Mouse (Mus musculus) liver (tissue): ENCODE measurements around the gene Chia1.
"Not testable (repeated sequence)": the region's sequence is repeated elsewhere in the genome, so short reads cannot be mapped to it uniquely, and the experiment has no call there.

Source experiments
- DNase-seq: peaks from one replicate; pipeline ENCODE4 v3.0.0-alpha.2; 2020; ENCODE audit warnings: mixed read lengths

Chia1 gene

DNA sequence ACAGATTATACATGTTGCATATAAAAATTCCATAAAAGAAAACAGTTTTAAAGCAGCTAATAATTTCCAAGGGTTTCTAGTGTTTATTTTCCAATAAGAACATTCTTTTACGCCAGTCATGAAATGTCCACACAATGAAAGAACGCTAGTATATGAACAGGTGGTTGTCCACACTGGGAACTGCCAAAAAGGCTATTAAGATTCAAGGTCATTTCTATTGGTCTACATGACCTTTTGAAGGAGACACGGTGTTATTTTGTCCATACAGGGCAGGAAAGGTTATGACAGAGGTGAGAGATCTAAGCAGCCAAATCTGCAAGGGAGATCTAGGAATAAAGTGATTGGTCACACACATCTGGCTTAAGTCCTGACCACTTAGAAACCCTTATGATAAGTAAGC, at the start of gene Chia1:
Chia1 (plus strand) TSS at position 301 of the 400 bp plus-strand sequence.
- no peak for DNase-seq

DNA sequence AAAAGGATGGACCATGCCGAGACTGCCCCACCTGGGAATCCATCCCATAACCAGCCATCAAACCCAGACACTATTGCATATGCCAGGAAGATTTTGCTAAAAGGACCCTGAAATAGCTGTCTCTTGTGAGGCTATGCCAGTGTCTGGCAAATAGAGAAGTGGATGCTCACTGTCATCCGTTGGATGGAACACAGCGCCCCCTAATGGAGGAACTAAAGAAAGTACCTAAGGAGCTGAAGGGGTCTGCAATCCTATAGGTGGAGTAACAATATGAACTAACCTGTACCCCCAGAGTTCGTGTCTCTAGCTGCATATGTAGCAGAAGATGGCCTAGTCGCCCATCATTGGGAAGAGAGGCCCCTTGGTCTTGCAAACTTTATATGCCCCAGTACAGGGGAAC, 45.3 kb upstream of the Chia1 start:
- DNase-seq: not testable (repeated sequence)

DNA sequence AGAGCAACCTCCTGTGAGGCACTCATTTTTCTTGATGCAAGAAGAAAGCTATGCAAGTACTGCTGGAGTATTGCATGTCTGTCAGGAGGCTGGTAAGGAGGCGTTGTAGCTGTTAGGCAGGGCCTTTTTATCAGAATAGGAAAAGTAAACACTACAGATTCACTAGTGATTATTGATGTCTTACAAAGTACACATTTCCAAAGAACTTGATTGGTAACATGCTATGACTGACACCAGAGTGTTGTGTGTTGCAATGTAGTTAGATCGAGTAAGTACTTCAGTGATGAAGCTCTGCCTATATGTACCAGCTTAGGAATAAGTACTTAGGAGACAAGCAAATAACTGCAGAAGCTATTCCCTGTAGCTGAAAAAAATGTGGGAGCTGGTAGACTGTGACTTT, 42.0 kb upstream of the Chia1 start:
- DNase-seq: no peak

DNA sequence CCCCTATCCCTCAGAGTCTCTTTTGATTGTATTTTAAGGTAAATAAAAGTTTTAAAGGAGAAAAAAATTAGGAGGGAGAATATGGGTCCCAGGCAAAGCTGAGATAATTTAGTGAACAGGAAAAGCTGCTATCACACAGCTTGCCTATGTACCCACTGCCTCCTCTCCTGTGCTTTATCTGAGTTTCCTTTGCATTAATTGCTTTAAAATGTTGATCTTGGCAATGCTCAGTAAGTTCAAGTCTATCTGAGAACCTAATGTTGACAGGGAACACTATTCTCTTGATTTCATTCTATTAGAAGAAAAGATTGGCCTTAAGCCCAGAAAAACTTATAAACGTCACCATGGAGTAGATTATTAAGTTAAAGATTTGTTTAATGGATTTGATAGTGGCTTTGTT, 38.2 kb upstream of the Chia1 start:
- no peak for DNase-seq

DNA sequence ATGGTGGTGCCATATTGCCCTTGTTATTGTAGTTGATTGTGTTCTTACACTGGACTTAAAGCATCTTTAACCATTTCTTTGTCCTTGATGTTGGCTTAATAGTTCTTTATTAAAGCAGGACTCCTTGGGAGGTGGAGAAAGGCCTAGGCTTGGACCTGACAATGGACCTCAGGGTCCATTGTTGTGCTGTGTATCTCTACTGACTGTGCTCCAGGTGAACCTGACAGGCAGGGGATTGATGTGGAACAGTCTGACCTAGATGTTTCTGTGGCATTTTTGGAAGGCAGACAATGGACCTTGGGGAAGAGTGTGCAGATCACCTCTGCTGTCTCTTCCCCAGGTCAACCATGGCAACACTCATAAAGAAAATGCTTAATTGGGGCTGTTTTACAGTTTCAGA, 14.0 kb downstream of the Chia1 start:
- no peak for DNase-seq

DNA sequence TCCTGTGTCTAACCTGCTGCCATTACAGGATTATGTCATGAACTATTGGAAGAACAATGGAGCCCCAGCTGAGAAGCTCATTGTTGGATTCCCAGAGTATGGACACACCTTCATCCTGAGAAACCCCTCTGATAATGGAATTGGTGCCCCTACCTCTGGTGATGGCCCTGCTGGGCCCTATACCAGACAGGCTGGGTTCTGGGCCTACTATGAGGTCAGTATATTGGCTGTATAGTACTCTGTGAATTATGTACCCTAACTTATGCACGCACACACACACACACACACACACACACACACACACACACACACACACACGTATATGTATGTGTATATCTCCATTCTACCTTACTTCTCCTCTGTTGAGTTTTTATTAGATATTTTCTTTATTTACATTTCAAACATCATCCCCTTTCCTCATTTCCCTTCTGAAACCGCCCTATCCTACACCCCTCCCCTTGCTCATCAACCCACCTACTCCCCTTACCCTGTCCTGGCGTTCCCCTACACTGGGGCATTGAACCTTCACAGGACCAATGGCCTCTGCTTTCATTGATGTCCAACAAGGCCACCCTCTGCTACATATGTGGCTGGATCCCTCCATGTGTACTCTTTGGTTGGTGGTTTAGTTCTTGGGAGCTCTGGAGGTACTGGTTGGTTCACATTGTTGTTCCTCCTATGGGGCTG, 15.9 kb downstream of the Chia1 start:
- DNase-seq: no peak

DNA sequence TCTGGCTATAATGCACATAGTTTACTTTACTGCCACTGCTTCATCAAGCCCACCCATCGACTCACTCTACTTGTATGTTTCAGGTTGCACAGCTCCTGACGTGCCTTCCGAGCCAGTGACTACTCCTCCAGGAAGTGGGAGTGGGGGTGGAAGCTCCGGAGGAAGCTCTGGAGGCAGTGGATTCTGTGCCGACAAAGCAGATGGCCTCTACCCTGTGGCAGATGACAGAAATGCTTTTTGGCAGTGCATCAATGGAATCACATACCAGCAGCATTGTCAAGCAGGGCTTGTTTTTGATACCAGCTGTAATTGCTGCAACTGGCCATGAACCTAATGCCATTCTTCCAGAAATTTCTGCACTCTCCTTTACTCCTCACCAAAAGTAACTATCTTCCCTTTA, 18.7 kb downstream of the Chia1 start:
- no peak for DNase-seq

DNA sequence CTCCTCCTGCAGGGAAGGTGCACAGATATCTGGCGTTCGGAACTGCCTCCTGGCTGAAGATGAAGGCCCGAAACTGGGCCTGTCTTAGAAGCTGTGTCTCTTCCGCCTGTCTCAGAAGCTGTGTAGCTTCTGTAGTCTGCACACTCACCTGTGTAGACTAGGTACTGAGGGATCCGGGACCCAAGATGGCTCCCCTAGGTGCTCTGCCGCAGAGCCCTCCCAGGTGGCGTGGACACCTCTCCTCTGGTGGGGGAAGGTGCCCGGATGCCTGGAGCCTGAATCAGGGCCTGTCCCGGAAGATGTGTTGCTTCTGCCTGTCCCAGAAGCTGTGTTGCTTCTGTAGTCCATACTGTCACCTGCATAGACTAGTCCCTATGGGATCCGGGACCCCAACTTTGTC, 31.1 kb downstream of the Chia1 start:
- DNase-seq: no peak

DNA sequence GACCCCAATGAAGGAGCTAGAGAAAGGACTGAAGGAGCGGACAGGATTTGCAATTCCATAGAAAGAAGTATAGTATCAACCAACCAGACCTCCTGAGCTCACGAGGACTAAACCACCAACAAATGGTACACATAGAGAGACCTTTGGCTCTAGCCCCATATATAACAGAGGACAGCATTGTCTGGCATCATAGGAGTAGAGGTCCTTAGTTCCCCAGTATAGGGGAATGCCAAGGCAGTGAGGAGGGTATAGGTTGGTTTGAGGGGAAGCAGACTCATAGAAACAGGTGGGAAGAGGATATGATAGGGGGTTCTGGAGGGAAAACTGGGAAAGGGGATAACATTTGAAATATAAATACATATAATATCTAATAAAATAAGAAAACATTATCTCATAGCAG, 41.4 kb downstream of the Chia1 start:
- DNase-seq: no peak

DNA sequence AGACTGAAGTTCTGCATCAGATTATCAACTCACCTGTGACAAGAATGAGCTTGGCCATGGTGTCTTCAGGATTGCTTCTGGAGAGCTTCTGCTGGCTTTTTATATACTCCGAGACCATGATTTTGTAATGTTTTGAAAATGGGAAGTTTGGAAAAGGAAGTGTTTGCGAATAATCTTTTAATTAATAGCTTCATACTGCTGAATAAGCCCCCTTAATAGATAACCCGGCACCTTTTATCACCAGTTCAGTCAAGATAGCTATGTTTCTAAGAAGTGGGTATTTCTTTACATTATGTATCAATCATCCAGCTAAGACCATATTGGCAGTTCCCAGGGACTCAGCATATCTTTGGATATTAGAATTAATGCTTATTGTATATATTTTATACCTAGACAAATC, 54.4 kb downstream of the Chia1 start, which contains the start of gene Chil3:
Chil3 (minus strand) TSS at position 101 of the 400 bp plus-strand sequence.
- no peak for DNase-seq

DNA sequence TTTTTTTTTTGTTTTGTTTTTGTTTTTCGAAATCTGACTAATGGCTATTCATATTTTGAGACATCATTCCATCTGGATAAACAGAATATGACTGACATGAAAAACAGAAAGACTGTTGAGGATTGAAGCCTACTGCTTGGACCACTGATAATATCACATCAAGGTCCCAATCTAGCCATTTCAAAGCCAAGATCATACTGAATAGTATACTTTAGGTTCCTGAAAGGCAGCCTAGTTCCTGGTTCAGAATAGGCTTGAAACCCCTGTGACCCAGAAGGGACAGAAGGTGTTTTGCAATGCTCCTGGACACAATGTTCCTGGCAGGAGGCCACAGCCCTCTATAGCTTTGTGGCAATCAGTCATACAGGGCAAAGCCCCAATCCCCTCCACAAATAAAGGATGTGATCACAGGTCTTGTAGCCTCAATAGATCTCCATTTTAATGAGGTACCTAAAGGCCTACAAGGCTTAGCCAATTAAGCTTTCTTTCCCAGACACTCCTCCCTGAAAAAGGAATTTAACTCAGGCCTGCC, 57.6 kb downstream of the Chia1 start:
- no peak for DNase-seq

DNA sequence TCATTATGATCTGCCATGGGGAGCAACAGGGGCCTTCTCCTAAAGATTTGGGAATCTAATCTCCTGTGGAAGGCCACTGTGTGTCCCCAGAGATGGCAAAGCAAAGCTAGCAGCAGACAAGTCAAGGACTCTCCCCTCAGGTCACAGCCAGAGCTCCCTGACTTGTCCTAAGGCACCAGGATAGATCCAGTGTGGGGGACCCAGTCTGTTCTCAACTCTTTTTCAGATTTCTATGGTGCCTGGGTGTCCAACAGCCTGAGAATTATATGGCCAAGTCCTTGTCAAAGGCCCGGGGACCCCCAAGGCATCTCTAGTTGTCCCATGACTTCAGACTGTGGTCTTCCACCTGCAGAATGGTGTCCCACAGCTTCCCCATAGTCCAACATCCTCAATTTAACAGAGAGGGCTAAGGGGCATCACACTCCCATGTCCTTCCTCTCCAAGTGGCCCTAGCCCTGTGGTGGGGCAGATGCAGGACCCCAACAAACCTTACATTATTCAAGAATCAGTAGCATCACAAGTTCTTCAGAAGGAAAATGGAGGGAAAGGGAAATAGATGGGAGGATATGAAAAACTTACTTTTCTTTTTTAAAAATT, 58.2 kb downstream of the Chia1 start:
- DNase-seq: no peak

DNA sequence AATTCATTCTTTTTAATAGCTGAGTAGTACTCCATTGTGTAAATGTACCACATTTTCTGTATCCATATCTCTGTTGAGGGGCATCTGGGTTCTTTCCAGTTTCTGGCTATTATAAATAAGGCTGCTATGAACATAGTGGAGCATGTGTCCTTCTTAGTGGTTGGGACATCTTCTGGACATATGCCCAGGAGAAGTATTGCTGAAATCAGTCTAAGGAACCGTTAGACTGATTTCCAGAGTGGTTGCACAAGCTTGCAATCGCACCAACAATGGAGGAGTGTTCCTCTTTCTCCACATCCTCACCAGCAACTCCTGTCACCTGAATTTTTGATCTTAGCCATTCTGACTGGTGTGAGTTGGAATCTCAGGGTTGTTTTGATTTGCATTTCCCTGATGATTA, 59.5 kb downstream of the Chia1 start:
- DNase-seq: not testable (repeated sequence)

DNA sequence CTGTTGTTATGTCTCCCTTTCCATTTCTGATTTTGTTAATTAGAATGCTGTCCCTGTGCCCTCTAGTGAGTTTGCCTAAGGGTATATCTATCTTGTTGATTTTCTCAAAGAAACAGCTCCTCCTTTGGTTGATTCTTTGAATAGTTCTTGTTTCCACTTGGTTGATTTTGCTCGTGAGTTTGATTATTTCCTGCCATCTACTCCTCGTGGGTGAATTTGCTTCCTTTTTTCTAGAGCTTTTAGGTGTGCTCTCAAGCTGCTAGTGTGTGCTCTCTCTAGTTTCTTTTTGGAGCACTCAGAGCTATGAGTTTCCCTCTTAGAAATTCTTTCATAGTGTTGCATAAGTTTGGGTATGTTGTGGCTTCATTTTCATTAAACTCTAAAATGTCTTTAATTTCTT, 61.9 kb downstream of the Chia1 start:
- not testable (repeated sequence) for DNase-seq

DNA sequence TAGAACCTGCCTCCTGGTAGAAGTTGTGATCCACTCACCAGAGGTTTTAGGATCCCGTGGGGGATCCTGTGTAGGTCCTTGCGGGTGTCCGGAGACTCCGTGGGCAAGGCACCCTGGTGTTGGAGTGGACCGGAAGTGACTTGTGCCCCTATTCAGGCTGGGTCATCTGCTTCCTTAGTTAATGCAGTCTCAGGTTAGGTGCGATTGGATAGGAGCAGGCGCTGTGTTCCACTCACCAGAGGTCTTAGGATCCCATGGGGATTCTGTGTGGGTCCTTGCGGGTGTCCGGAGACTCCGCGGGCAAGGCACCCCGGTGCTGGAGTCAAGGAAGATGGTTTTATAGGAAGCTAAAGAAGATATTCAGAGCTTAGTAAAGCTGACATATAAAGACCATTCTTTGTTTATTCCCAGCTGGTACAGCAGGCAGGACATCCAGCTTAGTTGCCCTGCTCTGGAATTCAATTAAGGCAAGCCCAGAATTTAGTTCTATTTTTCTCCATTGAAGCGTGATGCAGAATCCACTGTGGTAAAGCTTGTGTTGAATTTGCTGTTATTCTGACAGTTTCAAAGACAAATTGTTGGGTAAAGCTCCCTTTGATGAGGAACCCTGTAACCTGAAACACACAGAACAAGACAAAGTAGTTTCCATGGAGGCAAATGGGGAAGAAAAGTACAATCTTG, 64.6 kb downstream of the Chia1 start:
- DNase-seq: no peak
